Mouse (Mus musculus): ENCODE measurements around the gene Tmem201.

DNA sequence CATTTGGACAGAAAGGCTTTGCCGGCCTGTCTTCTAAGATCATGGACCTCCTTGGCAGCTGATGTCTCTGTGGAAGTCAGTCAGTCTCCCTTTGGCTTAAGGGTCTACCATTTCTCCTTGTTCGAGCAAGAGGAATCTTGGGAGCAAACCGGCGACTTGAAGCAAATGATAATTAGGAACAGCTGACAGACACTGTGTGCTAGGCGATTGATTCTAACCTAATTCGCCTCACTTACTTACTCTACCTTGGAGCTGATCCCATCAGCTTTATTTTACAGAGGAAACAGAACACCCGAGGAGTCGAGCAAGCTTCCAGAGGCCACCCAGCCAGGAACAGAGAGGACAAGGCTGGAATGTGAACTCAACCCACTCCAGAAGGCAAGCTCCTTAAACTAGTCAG, 46.5 kb downstream of the Tmem201 start:
- TF ChIP-seq SMC3 (IDR thresholded peaks at IDR 0.05; ENCODE audit: low read depth, low read length) (no peak), UBTF (IDR thresholded peaks at IDR 0.05; ENCODE audit: low read depth, low read length) (no peak), ELF1 (IDR thresholded peaks at IDR 0.05; ENCODE audit: low read depth, low read length) (no peak)
